Mouse (Mus musculus): Measurements from ENCODE around the gene Fam229a.
"Not testable (repeated sequence)": the region's sequence is repeated elsewhere in the genome, so short reads cannot be mapped to it uniquely, and the experiment has no call there.

The Fam229a gene

DNA sequence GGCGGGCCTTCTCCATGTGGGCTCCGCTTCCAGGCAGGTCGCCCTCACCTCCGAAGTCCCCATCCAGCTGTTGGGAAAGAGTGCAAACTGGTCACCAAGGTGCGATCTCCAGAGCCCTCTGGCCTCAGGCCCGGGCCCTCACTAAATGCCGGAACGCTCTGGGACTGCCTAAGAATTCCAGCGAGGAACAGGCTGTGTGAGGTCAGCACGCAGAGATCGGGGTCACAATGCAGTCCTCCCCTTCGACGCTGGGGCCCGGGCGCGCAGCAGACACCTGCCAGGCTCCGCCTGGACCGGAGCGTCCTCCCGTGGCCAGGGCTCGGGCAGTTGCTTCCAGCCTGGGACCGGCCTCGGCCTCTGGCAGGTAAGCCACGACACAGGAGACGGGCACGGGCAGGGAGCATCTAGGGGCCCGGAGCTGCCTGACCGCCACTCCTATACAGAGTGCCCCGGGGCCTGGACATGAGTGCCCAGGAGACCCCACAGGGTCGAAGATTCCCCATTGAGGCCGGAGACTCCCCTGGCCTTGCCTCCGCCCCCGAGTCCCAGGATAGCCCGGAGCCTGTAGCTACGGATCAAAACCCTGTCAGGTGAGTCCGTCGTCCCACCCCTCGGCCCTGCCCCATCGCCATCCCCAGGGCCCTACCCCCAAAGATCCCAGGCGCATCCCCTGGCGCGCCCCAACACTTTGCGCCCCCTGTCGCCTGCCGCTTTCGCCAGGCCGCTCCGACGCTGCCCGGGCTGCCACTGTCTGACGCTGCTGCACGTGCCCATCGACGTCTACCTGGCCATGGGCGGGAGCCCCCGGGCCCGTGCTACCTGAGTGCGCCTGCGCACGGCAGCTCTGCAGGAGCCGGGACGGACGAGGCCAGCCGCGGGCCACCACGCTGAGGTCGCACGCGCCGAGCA, at the start of gene Fam229a, which contains the start of gene Tssk3:
Gene Fam229a, plus strand, starts transcription at position 219 of the 909 bp plus-strand sequence.
Gene Tssk3, minus strand, starts transcription at position 51 of the 909 bp plus-strand sequence.
- no peak for DNase-seq (ENCODE audit: low spot score in 2 of 2)

DNA sequence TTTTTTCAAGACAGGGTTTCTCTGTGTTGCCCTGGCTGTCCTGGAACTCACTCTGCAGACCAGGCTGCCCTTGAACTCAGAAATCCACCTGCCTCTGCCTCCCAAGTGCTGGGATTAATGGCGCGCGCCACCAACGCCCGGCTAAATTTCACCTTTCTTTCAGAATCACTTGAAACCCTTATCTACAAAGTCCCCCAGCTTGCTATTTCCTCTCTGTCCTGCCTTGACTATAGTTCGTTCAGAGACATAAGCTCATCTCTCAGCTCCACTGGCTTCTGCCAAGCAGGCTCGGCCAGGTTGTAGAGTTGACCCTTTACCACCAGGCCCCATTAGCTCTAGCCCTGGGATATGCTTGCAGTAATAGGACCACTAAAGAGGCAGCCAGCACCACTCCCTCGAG, 43.6 kb upstream of the Fam229a start:
- no peak for DNase-seq (ENCODE audit: low spot score in 2 of 2)

GRCm38 (mm10) chr4:129447778-129448563, 43.0 kb upstream of the Fam229a start:
- DNase-seq (ENCODE audit: low spot score in 2 of 2), result no peak

- DNase-seq (ENCODE audit: low spot score in 2 of 2), result no peak
These were observed 42.3 kb upstream of the Fam229a start for GRCm38 (mm10) chr4:129448713-129449112.

DNA sequence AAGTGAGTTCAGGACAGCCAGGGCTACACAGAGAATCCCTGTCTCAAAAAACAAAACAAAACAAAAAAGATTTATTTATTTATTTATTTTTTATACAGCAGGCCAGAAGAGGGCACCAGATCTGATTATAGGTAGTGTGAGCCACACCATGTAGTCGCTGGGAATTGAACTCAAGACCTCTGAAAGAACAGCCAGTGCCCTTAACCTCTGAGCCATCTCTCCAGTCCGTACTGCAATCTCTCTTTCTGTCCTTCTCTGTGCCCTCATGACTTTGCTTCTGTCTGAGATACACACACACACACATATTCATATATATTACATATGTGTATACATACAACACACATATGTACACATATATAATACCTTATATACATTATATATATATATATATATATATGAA, 40.1 kb upstream of the Fam229a start:
- no peak for DNase-seq (ENCODE audit: low spot score in 2 of 2)

DNA sequence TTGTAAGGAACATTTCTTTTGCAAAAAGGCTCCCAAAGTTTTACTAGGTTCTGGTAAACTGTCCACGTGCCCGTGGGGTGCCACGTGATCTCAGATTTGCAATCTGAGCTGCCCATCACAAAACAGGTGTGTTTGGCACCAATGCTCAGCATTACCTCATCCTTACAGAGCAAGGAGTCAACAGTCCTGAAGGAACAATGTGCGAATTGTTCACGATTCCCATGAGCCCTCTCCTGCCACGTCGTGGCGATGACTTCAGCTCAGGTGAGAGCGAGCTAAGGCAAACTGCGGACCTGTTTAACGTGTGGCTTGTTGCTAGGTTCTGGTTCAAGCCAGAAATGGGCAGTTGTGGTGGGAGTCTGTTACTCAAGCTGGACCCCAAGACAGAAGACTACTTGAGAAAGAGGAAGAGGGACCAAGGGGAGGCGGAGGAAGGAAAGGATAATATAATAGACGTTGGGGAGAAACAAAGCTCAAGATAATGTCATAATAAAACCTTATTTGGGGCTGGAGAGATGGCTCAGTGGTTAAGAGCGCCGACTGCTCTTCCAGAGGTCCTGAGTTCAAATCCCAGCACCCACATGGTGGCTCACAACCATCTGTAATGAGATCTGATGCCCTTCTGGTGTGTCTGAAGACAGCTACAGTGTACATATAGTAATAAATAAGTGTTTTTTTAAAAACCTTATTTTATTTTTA, 39.4 kb upstream of the Fam229a start:
- DNase-seq (ENCODE audit: low spot score in 2 of 2), result no peak

GRCm38 (mm10) chr4:129455265-129455664, 35.7 kb upstream of the Fam229a start:
- DNase-seq (ENCODE audit: low spot score in 2 of 2), result peak; percentile 77 to 79

DNA sequence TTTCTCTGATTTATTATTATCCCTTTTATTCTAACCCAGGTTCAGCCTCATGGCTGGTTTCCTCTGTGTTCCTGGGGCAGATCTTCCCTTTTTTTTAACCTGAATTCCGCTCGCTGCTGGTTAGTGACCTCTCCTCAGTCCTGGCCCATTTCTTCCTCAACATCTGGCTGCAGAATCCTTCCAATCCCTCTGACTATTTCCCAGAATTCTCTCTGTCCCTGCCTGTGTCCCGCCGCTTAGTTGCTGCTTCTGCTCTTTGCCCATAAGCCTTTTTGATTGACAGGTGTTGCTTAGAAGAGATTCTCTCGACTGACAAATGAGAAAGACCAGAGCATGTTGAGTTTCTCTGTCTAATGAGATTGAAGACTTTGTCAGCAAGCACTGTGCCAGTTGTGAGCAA, 34.9 kb upstream of the Fam229a start:
- DNase-seq (ENCODE audit: low spot score in 2 of 2), result no peak

DNA sequence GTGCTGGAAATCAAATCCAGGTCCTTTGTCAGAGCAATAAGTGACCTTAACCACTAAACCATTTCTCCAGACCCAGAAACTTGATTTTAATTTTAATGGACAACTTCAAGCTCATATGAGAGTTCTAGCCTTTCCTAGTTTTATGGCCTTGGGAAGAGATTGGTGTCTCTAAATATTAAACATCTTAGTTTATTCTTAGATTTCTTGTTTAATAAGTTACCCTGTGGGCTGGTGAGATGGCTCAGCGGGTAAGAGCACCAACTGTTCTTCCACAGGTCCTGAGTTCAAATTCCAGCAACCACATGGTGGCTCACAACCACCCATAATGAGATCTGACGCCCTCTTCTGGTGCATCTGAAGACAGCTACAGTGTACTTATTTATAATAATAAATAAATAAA, 33.7 kb upstream of the Fam229a start:
- DNase-seq (ENCODE audit: low spot score in 2 of 2), result not testable (repeated sequence)

- DNase-seq (ENCODE audit: low spot score in 2 of 2), result no peak
These were observed 31.3 kb upstream of the Fam229a start for GRCm38 (mm10) chr4:129459726-129460125.

- DNase-seq (ENCODE audit: low spot score in 2 of 2), result no peak
These were observed 30.2 kb upstream of the Fam229a start for GRCm38 (mm10) chr4:129460827-129461182.

DNA sequence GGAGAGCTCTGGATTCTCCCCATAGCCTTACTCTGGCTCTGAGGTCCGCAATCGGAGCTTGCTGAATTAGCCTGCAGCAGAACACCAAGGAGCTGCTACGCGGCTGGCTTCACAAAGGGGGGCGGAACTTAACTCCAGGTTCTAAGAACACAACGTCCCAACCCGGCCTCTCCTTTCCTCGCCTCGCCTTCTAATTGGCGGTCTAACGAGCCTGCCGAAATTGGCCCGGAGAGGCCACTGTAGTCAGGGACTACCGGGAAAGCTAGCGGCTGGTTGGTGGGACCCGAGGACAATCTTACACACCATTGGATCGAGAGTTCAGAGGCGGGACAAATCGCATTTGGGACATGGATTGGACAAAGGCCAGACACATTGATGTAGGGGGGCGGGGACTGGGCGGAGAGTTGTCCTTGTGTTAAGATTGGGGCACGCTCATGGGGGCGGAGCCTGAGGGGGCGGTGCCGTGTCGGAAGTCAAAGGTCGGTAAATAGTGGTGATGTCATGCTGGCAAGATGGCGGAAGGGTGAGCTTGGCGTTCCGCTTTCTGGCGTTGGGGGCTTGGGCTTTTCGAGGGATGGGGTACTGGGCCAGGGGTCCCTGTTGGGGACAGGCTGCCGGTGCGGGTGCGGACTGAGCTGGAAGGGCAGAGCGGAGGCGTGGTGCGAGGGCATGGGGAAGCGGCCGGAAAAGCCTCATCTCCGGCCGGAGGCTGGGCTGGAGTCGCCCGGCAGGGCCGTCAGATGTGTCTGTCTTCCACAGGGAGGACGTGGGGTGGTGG, 29.6 kb upstream of the Fam229a start, which contains the start of gene Bsdc1:
Gene Bsdc1, plus strand, starts transcription at position 399 of the 778 bp plus-strand sequence.
- peak; percentile 100 for DNase-seq (ENCODE audit: low spot score in 2 of 2)

- DNase-seq (ENCODE audit: low spot score in 2 of 2), result no peak
These were observed 28.9 kb upstream of the Fam229a start for GRCm38 (mm10) chr4:129462118-129462517.

DNA sequence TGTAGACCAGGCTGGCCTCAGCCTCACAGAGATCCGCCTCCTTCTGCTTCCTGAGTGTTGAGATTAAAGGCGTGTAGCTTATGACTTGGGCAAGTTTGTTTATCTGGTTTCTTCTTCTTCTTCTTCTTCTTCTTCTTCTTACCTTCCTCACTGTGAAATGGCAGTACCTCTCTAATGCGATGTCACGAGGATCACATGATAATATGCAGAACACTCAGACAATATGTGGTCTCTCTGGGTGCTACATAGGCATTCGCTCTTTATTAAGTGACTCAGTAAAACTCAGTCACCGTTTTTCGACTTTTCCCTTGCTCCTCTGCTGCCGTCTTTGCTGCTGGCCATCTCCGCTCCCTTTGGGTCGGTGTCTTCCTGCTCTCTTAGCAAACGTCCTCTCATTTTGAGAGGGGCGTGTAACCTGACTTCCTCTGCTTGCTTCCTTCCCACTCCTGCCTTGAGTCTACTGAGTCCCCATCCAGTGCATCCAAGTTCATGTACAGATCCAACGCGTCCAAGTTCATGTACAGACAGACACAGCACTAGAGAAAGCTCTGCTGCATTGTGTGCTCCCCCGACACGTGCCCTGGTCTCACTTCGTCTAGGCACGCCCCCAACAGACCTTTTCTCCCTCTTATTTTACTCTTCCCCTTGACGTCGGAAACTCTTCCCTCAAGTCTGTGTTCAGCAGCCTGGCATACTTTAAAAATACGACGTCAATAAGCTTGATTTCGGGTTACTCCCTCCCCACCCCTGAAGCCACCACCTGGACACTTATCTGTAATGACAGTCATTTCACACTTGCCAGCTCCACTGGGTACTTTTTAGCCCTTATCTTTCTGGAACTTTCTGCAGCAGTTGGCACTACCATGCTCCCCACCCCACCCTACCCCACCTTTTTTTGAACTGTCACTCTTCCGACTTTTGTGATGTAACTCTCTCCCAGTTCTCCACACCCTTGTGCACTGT, 27.6 kb upstream of the Fam229a start:
- no peak for DNase-seq (ENCODE audit: low spot score in 2 of 2)

DNA sequence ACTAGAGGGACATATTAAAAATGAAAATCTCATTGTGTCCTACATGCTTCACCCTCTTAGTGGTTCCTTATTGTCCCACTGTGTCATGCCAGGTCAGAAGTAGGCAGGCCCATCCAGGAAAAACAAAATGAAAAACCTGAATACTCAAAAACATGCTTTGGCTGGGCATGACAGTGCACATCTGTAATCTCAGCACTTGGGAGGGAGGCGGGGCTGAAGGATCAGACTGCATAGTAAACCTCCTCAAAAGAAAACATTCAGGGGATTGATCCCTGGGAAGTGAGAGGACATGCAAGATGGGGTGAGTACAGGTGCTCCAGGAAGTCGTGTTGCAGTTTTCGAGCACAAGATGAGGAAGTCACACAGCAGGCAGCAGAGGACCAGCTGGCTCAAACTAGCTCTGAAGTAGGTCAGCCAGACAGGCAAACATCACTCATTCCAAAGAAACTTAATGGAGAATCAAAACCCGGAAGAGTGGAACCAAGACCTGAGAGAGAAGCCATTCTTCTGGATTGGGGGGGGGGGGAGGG, 26.6 kb upstream of the Fam229a start:
- no peak for DNase-seq (ENCODE audit: low spot score in 2 of 2)

- DNase-seq (ENCODE audit: low spot score in 2 of 2), result no peak
These were observed 14.9 kb upstream of the Fam229a start for GRCm38 (mm10) chr4:129476047-129476446.

- DNase-seq (ENCODE audit: low spot score in 2 of 2), result no peak
These were observed 11.1 kb upstream of the Fam229a start for GRCm38 (mm10) chr4:129479863-129480262.

DNA sequence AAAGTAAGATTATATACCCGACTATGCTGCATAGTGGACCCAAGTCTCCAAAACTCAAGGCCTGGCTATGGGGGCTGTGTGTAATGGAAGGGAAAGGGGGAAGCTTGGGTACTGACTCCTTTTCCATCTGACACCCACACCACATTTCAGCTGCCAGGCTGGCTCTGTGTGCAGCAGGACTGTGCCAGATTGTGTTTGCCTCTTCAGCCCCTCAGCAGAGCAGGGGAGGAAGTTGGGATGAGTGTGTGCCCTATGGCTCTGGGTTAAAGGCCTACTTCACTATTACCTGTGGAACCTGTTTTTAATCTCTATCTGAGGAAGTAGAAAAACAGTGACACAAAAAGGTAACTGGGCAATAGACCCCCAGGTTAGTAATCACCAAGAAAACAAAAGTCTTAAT, 9.9 kb upstream of the Fam229a start:
- DNase-seq (ENCODE audit: low spot score in 2 of 2), result no peak

DNA sequence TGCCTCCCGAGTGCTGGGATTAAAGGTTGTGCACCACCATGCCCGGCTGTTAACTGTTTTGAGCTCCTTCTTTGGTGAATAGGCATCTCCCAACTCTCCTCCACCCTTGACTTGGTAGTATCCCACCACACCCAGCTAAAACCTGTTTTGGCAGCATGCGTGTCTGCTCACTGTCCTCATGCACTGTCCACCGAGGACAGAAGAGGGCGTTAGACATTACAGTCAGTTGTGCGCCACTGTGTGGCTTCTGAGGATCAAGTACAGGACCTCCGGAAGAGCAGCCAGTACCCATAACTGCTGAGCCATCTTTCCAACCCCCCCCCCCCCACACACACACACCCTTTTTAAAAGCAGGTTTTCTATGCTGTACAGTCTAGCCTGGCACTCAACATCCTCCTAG, 3.7 kb downstream of the Fam229a start:
- no peak for DNase-seq (ENCODE audit: low spot score in 2 of 2)

Measured in right cerebral cortex, adult 2 months (tissue).